ENCODE assay signal across 8 mouse cellular contexts in genomic region chr6:56832830-56833229, GRCm38 (mm10). TPM values are rescaled to one million over a fixed set of nuclear protein-coding genes. Genes with fewer than 3 reads are reported as not detected.
A peak's percentile ranks its signal among the peaks of the same experiment; 100 is the strongest.
DNase-seq lines count a peak whose midpoint lies in the region; ATAC-seq lines count a peak whose summit lies in the region.

No protein-coding gene starts in this region.

- peaks cover 10% of the 10 kb centered on the region; the same call in 1 of the 2 replicates for H3K4me1 ChIP-seq in kidney, embryonic 15.5 days
- H3K4me1 ChIP-seq in intestine, embryonic 14.5 days (replicated peaks; ENCODE audit: control insufficient read depth, insufficient read depth, low read length), result no peaks in the 10 kb centered on the region

- no peaks in the 10 kb centered on the region for H3K27me3 ChIP-seq in kidney, embryonic 15.5 days
- H3K27me3 ChIP-seq in intestine, embryonic 14.5 days (replicated peaks; ENCODE audit: control insufficient read depth, insufficient read depth, low read length), result no peaks in the 10 kb centered on the region

- ATAC-seq in kidney, embryonic 15.5 days (replicated peaks; ENCODE audit: low FRiP score), result no peak
- no peak for ATAC-seq in intestine, embryonic 14.5 days (replicated peaks; ENCODE audit: low FRiP score, low TSS enrichment, low read depth)
- no peak for ATAC-seq in inflammation-experienced regulatory T-cells, adult 6 months

- H3K4me3 ChIP-seq in kidney, embryonic 15.5 days (replicated peaks), result peak overlapping the region; percentile 75
- H3K4me3 ChIP-seq in intestine, embryonic 14.5 days (ENCODE audit: low read depth, low read length), result peak overlapping the region; percentile 72

- H3K4me2 ChIP-seq in kidney, embryonic 15.5 days, result peak overlapping the region; percentile 76
- peak overlapping the region; percentile 71 for H3K4me2 ChIP-seq in intestine, embryonic 14.5 days (ENCODE audit: low read length)

- H3K27ac ChIP-seq in kidney, embryonic 15.5 days, result no peak overlapping the region
- H3K27ac ChIP-seq in intestine, embryonic 14.5 days (ENCODE audit: low read depth), result no peak overlapping the region

- H3K9ac ChIP-seq in kidney, embryonic 15.5 days, result no peak overlapping the region
- peak overlapping the region; percentile 80 for H3K9ac ChIP-seq in intestine, embryonic 14.5 days (ENCODE audit: low read length)

- H3K36me3 ChIP-seq in kidney, embryonic 15.5 days, result peaks cover 19% of the 10 kb centered on the region
- peaks cover 20% of the 10 kb centered on the region for H3K36me3 ChIP-seq in intestine, embryonic 14.5 days (ENCODE audit: control insufficient read depth, insufficient read depth, low read length)

- H3K9me3 ChIP-seq in kidney, embryonic 15.5 days (replicated peaks), result no peaks in the 10 kb centered on the region
- no peaks in the 10 kb centered on the region for H3K9me3 ChIP-seq in intestine, embryonic 14.5 days (ENCODE audit: control insufficient read depth, low read length)

- DNase-seq in kidney, adult 11 months, result no peak
- peak; percentile 7 for DNase-seq in embryo, embryonic 11 days
- peak; percentile 51 for DNase-seq in intestine, embryonic 14.5 days (ENCODE audit: low spot score)
- peak; percentile 27 for DNase-seq in neural tube, embryonic 10.5 days (ENCODE audit: extremely low spot score, low spot score)
- no peak for DNase-seq in right cerebral cortex, postnatal 4 days
- DNase-seq in frontal cortex, postnatal 14 days (ENCODE audit: low spot score in 2 of 2), result no peak

RNA-seq across cellular contexts. Expression of gene Fkbp9, which starts 1.0 kb away (rescaled TPM):
- 118 and 129 TPM in 2 replicates for polyA plus RNA-seq in kidney, embryonic 15.5 days (2015; fragmentation: Nextera tagmentation; extraction: Ambion mirVana)
- 111 and 113 TPM in 2 replicates for polyA plus RNA-seq in intestine, embryonic 14.5 days (2014; fragmentation: Nextera tagmentation; extraction: Ambion mirVana)
- not detected for polyA plus RNA-seq in inflammation-experienced regulatory T-cells, adult 6 months (2017; shearing (Covaris generic))

RNA-seq across cellular contexts. Expression of gene Kbtbd2, which starts 35.2 kb away (rescaled TPM):
- 32.6 and 35.7 TPM in 2 replicates for polyA plus RNA-seq in kidney, embryonic 15.5 days (2015; fragmentation: Nextera tagmentation; extraction: Ambion mirVana)
- 24.5 and 30.4 TPM in 2 replicates for polyA plus RNA-seq in intestine, embryonic 14.5 days (2014; fragmentation: Nextera tagmentation; extraction: Ambion mirVana)
- 10 to 100 TPM; 15.7 to 24.7 (median 22.9) TPM for polyA plus RNA-seq in inflammation-experienced regulatory T-cells, adult 6 months (2017; shearing (Covaris generic))

Comparison
In these comparisons a context has a peak if more than half of its experiments do, and no peak if none do; other contexts are left out.
1. DNase-seq: peak in embryo, embryonic 11 days (single experiment), intestine, embryonic 14.5 days (single experiment) and neural tube, embryonic 10.5 days (single experiment); none in kidney, adult 11 months (single experiment), right cerebral cortex, postnatal 4 days (single experiment) and frontal cortex, postnatal 14 days (0 of 2).
2. RNA of gene Fkbp9, which starts 1.0 kb away (polyA plus RNA-seq): 118 to 129 TPM in kidney, embryonic 15.5 days and 111 to 113 TPM in intestine, embryonic 14.5 days; not detected in inflammation-experienced regulatory T-cells, adult 6 months; every median in the first group is over 10 times any median in the second.